Mouse (Mus musculus): Measurements from ENCODE around the gene Armc6. TPM values are rescaled to one million over a fixed set of nuclear protein-coding genes. Genes with fewer than 3 reads are reported as not detected.

Armc6 gene
- 22.6 and 23.4 TPM in 2 replicates for polyA plus RNA-seq (2016; fragmentation: Nextera tagmentation; extraction: Ambion mirVana)

DNA sequence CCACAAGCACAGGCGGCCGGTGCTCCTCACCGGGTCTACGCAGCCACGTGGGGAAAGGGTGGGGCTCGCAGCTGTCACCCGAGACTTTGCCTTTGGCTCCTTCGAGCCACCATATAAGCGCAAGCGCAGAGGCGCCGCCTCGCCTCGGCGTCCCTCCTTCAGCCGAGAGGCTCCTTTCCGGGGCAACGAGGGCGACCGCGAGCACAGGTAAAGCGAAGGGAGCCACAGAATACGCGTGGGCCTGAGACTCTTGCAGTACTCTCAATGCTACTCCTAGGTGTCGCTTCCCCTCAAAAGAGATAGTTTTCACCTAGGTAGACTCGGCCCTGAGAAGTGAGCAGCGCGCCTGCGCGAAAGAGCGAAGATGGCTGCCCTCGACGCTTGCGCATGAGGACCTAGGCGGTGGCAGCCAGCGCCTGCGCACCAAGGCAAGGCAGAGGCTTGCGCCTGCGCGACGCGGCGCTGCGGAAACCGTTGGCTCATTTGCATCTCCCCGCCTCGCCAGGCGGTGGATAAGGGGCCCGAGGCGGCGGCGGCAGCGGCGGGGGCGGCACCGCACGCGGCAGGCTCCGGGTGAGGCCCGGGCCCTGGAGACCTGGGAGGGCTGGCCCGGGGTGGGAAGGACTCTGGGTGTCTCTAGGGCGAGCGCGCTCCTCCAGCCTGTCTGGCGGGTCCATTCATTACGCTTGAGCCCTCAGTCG, at the start of gene Armc6, which contains the start of gene Sugp2:
TSS of gene Armc6 (minus strand) at position 387 of the 701 bp plus-strand sequence.
TSS of gene Sugp2 (plus strand) at position 147 of the 701 bp plus-strand sequence.
- H3K9ac ChIP-seq = peak within 1 kb of the TSS; percentile 85
- H3K4me1 ChIP-seq (replicated peaks) = peaks cover 28% of the 10 kb centered on the region
- no peaks in the 10 kb centered on the region for H3K9me3 ChIP-seq (replicated peaks)
- no peaks in the 10 kb centered on the region for H3K27me3 ChIP-seq (replicated peaks)
- peak within 1 kb of the TSS; percentile 86 for H3K27ac ChIP-seq (ENCODE audit: poor library complexity, severe bottlenecking)
- WGBS = under 1% methylated on average over 67 of the region's 67 CpGs
- peak within 1 kb of the TSS; percentile 91 for H3K4me2 ChIP-seq
- ATAC-seq (ENCODE audit: insufficient number of reproducible peaks, low FRiP score) = peak; percentile 96
- peaks cover 51% of the 10 kb centered on the region for H3K36me3 ChIP-seq
- peak within 1 kb of the TSS; percentile 82 for H3K4me3 ChIP-seq

DNA sequence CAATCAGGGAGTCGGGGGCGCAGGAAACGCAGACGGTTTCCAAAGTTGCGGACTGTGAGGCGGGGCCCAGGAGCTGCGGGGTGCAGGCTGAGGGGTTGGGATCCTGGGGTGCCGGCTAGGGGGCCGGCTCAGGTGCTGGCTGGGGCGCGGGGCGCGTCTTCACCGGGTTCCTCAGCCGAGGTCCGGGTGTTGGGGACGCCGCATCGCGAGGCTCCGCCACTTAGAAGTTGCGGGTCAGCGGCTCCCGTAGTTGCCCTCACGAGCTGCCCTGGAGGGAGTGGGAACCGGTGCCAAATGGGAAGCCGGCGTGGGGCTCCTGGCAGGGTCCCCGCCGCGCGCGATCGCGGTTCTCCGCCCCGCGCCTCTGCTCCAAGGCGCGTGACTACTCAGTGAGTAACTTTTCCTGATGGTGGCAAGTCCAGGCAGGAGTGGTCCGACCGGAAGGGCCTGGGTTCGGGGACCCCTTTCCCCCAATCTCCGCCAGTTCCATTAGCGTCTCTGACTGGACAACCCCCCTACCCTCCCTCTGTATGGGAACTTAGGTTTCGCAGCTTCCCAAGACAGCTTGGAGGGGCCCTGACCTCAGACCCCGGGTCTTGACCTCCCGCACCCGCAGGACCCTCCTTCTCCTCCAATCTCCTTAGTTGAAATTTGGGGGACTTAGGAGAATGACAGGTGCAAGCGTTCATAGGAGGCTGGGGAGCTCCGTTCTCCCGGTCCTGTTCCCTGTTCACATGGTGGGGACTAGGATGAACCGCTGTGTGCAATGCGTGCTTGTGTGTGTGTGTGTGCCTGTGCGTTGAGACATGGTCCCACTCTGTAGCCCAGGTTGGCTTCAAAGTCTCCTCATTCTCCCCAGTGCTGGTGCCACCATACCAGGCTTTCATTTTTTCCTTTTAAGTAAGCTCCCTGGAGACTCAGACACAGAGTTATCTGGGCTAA, 49.1 kb upstream of the Armc6 start:
- WGBS = 2% methylated on average over 54 of the region's 55 CpGs
- peak; percentile 49 for ATAC-seq (ENCODE audit: insufficient number of reproducible peaks, low FRiP score)
- Histone ChIP-seq H3K4me1 (replicated peaks) (peaks cover 30% of the 10 kb centered on the region), H3K27me3 (replicated peaks) (no peaks in the 10 kb centered on the region), H3K36me3 (peaks cover 36% of the 10 kb centered on the region), H3K4me2 (peak overlapping the region; percentile 82), H3K4me3 (peak overlapping the region; percentile 78), H3K9ac (peak overlapping the region; percentile 95), H3K9me3 (replicated peaks) (no peaks in the 10 kb centered on the region), H3K27ac (ENCODE audit: poor library complexity, severe bottlenecking) (peak overlapping the region; percentile 61)

DNA sequence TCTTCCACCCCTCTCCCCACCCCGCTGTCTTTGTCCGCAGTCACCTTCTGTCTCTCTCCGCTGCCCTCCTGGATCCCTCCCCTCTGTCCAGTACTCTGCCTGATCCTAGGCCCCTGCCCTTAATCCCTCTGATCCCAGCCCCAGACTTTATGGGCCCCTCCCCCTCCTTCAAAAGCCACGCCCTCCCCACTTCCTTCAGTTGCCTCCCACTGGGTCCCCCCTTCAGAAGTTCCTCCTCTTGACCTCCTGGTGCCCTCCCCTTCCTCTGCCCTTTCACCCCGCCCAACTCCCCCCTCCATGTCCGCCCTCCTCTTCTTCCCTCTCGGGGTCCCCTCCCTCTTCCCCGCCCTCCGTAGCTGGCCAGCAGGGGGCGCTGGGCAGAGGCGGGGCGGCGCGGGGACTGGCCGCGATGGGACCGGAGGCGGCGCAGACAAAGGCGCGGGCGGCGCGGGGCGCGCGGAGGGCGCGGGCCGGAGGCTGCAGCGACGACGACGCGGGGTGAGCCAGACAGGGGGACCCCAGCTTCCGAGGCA, 48.4 kb upstream of the Armc6 start, which contains the start of gene Homer3:
TSS of gene Homer3 (plus strand) at position 225 of the 533 bp plus-strand sequence.
- Histone ChIP-seq H3K9ac (peak within 1 kb of the TSS; percentile 95), H3K36me3 (peaks cover 31% of the 10 kb centered on the region), H3K27ac (ENCODE audit: poor library complexity, severe bottlenecking) (peak within 1 kb of the TSS; percentile 69), H3K4me2 (peak within 1 kb of the TSS; percentile 82), H3K9me3 (replicated peaks) (no peaks in the 10 kb centered on the region), H3K4me1 (replicated peaks) (peaks cover 36% of the 10 kb centered on the region), H3K4me3 (peak within 1 kb of the TSS; percentile 78), H3K27me3 (replicated peaks) (no peaks in the 10 kb centered on the region)
- peak; percentile 84 for ATAC-seq (ENCODE audit: insufficient number of reproducible peaks, low FRiP score)
- WGBS = under 1% methylated on average over 34 of the region's 36 CpGs

DNA sequence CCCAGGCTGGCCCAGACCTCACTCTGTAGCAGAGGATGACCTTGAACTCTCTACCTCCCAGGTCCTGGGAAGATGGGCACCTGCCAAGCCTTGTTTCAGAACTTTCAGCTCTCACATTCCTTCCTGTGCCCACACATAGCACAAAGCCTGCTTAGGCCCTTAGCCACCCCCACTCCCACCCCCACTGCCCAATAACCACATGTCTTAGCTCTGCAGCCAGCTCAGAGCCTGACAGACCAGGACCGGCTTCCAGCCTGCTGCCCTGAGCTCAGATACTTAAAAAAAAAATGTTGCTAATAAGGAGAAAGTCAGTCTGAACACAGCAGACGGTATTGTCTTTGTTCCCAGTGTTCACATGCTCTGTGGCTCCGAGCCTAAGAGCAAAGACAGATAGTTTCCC, 46.7 kb upstream of the Armc6 start:
- no peak overlapping the region for H3K4me3 ChIP-seq
- peaks cover 14% of the 10 kb centered on the region for H3K36me3 ChIP-seq
- no peak for ATAC-seq (ENCODE audit: insufficient number of reproducible peaks, low FRiP score)
- 0 out of 2 replicates have a peak overlapping the region, but pooled peaks have one; percentile 25 for H3K9ac ChIP-seq
- peak overlapping the region; percentile 69 for H3K27ac ChIP-seq (ENCODE audit: poor library complexity, severe bottlenecking)
- H3K9me3 ChIP-seq (replicated peaks) = no peaks in the 10 kb centered on the region
- WGBS = 33% methylated on average over 3 of the region's 3 CpGs
- no peaks in the 10 kb centered on the region for H3K27me3 ChIP-seq (replicated peaks)
- no peak overlapping the region for H3K4me2 ChIP-seq
- H3K4me1 ChIP-seq (replicated peaks) = peaks cover 40% of the 10 kb centered on the region

DNA sequence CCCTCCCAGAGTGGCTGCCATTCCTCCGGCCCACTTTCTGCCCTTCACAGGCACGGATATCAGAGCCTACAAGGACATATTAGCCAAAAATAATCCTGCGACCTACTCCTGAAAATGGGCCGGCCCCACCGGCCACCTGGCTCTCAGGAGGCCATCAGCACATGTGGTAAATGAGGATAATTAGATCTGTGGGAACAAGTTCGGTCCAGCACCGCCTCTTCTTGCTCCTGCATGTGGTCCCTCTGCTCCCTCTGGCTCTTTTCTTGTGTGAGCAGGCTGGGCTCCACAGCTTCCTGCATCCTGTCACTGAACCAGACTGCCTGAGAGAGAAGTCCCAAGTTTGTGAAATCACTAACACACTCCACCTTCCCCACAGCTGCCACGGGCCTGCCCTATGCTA, 45.0 kb upstream of the Armc6 start:
- Histone ChIP-seq H3K27ac (ENCODE audit: poor library complexity, severe bottlenecking) (0 out of 2 replicates have a peak overlapping the region, but pooled peaks have one; percentile 15), H3K4me2 (no peak overlapping the region), H3K4me1 (replicated peaks) (peaks cover 40% of the 10 kb centered on the region), H3K9ac (no peak overlapping the region), H3K4me3 (no peak overlapping the region), H3K36me3 (no peaks in the 10 kb centered on the region), H3K27me3 (replicated peaks) (no peaks in the 10 kb centered on the region), H3K9me3 (replicated peaks) (0 out of 2 replicates have a peak, but pooled peaks cover 4% of the 10 kb centered on the region)
- ATAC-seq (ENCODE audit: insufficient number of reproducible peaks, low FRiP score) = no peak
- 49% methylated on average over 8 of the region's 8 CpGs for WGBS

DNA sequence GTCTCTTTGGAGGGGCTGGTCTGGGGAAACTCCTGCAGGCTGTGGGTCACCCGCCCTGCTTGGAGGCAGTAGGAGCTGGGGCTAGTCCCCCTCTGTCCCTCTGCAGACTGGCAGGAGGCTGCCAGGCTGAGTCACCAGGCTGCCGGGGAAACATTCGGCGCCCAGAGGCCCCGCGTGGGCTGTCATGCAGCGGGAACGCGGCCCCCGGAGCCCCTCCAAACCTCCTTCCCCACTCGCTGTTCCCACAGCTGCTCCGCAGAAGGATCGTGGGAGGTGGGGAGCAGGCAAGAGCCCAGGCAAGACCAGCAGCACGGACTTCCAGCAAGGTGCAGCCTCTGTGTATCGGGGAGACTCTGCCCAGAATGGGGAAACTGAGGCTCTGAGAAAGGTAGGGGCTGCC, 43.9 kb upstream of the Armc6 start:
- H3K9ac ChIP-seq = no peak overlapping the region; the same call in 1 of the 2 replicates
- H3K4me3 ChIP-seq = no peak overlapping the region
- H3K36me3 ChIP-seq = no peaks in the 10 kb centered on the region
- H3K4me1 ChIP-seq (replicated peaks) = peaks cover 40% of the 10 kb centered on the region
- H3K4me2 ChIP-seq = no peak overlapping the region
- no peak for ATAC-seq (ENCODE audit: insufficient number of reproducible peaks, low FRiP score)
- 0 out of 2 replicates have a peak, but pooled peaks cover 4% of the 10 kb centered on the region for H3K9me3 ChIP-seq (replicated peaks)
- WGBS = 57% methylated on average over 15 of the region's 15 CpGs
- no peaks in the 10 kb centered on the region for H3K27me3 ChIP-seq (replicated peaks)
- no peak overlapping the region; the same call in 1 of the 2 replicates for H3K27ac ChIP-seq (ENCODE audit: poor library complexity, severe bottlenecking)

DNA sequence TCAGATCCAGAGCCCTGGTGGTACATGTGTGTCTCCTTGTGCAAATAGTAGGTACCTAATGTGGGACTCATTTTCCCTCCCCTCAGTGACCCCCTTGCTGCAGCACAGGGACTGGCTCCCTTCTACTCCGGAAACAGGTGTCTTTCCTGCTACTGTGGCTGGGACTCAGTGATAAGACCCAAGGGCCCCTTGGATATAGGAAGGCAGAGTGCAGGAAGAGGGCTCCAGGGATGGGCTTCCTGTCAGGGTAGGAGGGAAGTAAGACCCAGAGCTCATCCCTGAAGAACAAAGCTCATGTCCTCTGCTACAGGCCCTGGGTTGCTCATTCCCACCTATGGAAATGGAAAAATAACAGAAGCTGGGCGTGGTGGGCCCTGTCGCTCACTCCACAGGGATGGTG, 42.2 kb upstream of the Armc6 start:
- H3K4me2 ChIP-seq = no peak overlapping the region
- H3K4me3 ChIP-seq = no peak overlapping the region
- peaks cover 34% of the 10 kb centered on the region for H3K4me1 ChIP-seq (replicated peaks)
- H3K9me3 ChIP-seq (replicated peaks) = 0 out of 2 replicates have a peak, but pooled peaks cover 4% of the 10 kb centered on the region
- WGBS = 58% methylated on average over 3 of the region's 3 CpGs
- H3K27me3 ChIP-seq (replicated peaks) = no peaks in the 10 kb centered on the region
- ATAC-seq (ENCODE audit: insufficient number of reproducible peaks, low FRiP score) = peak; percentile 54
- peak overlapping the region; percentile 78 for H3K27ac ChIP-seq (ENCODE audit: poor library complexity, severe bottlenecking)
- H3K9ac ChIP-seq = no peak overlapping the region
- no peaks in the 10 kb centered on the region for H3K36me3 ChIP-seq

DNA sequence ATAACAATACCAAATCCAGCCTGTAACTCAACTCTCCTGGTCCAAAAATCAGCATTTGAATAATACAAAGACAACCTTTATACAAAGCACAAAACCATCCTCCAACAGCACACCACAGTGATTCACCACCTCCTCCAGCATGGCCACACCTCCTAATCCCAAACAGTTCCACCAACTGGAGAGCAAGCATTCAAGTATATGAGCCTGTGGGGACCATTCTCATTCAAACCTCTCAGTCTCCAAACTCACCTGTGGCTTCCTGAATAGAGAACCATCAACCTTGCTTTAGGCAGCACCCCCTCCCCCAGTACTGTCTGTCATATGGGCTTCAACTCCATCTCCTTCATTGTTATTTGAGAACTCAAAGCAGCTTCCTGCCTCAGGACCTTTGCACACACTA, 40.1 kb upstream of the Armc6 start:
- 0 out of 2 replicates have a peak, but pooled peaks cover 4% of the 10 kb centered on the region for H3K9me3 ChIP-seq (replicated peaks)
- H3K4me1 ChIP-seq (replicated peaks) = peaks cover 22% of the 10 kb centered on the region
- no peak for ATAC-seq (ENCODE audit: insufficient number of reproducible peaks, low FRiP score)
- H3K4me3 ChIP-seq = no peak overlapping the region
- H3K27ac ChIP-seq (ENCODE audit: poor library complexity, severe bottlenecking) = no peak overlapping the region
- no peaks in the 10 kb centered on the region for H3K36me3 ChIP-seq
- no peak overlapping the region for H3K9ac ChIP-seq
- H3K27me3 ChIP-seq (replicated peaks) = no peaks in the 10 kb centered on the region
- no peak overlapping the region for H3K4me2 ChIP-seq

DNA sequence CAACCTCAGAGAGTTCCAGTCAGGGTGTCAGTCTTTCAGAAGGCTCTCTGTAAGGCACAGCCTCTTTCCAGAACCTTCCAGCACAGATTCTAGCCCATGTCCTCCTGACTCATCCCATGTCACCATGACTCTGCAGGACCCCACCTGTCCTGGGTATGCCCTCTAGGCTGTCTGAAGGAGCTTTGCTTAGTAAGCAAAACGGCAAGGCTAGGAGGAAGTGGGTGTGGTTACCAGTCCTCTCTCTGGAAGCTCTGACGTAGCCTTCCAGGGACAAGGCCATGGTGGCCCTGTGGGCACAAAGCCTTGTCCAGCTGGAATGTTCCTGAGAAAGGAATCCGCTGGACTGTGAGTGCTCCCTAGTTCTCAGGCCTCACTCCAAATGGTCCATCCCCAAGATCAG, 38.7 kb upstream of the Armc6 start:
- peak; percentile 89 for ATAC-seq (ENCODE audit: insufficient number of reproducible peaks, low FRiP score)
- no peak overlapping the region for H3K27ac ChIP-seq (ENCODE audit: poor library complexity, severe bottlenecking)
- 45% methylated on average over 3 of the region's 3 CpGs for WGBS

DNA sequence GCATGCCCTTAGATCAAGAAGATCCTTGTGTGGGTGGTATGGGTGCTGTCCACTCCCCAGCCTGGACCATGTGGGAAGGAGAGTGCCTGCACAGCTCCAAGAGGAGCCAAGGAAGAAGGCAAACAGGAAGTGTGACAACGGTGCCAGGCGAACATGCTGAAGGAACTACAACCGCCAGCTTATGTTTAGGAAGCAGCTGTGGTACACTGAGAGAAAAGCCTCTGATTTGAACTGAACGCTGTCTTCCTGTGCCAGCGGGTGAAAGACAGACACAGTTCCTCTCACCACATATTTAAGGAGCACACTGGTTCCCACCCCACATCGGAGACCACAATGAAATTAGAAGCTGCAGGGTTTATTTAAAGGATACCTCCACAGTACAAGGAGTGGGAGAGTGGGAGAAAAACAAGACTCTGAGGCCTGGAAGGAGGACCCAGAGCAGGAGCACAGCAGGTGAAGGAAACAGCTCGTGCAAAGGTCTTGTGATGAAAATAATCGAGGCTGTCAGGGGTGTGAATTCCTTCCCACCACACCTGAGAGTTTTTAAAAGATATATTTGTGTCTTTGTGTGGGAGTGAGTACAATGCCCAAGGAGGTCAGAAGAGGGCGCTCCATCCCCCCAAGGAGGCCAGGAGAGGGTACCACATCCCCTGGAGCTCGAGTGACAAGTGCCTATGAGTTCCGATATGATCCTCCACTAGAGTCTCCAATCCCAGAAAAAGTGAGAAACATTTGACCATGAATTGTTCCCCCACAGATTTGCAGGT, 34.7 kb upstream of the Armc6 start:
- Histone ChIP-seq H3K27ac (ENCODE audit: poor library complexity, severe bottlenecking) (no peak overlapping the region), H3K27me3 (replicated peaks) (no peaks in the 10 kb centered on the region), H3K9ac (no peak overlapping the region), H3K4me2 (no peak overlapping the region), H3K4me3 (no peak overlapping the region), H3K4me1 (replicated peaks) (peaks cover 18% of the 10 kb centered on the region), H3K9me3 (replicated peaks) (no peaks in the 10 kb centered on the region), H3K36me3 (peaks cover 24% of the 10 kb centered on the region)
- ATAC-seq (ENCODE audit: insufficient number of reproducible peaks, low FRiP score) = no peak
- 45% methylated on average over 11 of the region's 11 CpGs for WGBS

More for the DNA sequence above, 38.7 kb upstream of the Armc6 start:
- Histone ChIP-seq H3K4me3 (no peak overlapping the region), H3K4me1 (replicated peaks) (peaks cover 18% of the 10 kb centered on the region), H3K36me3 (no peaks in the 10 kb centered on the region), H3K9ac (no peak overlapping the region), H3K9me3 (replicated peaks) (0 out of 2 replicates have a peak, but pooled peaks cover 4% of the 10 kb centered on the region), H3K27me3 (replicated peaks) (no peaks in the 10 kb centered on the region), H3K4me2 (no peak overlapping the region)
